Mouse (Mus musculus) common myeloid progenitor, adult 5-6 weeks (primary cell): ENCODE results near the gene Ankmy2. TPM values are rescaled to one million over a fixed set of nuclear protein-coding genes. Genes with fewer than 3 reads are reported as not detected.

Source experiments
- ATAC-seq: replicated peaks from 2 replicates; pipeline ENCODE4 v1.8.0; 2016; ENCODE audit warnings: low read depth, mild to moderate bottlenecking, moderate TSS enrichment, inconsistent platforms; ENCODE audit not compliant: poor library complexity, severe bottlenecking
- total RNA-seq: library from RNA; stranded (forward); fragments of 200-1000, 187-1606 nt; gene quantifications from 2 replicates; pipeline ENCODE4 v1.2.3, GENCODE M21; 2017

Ankmy2 gene
- 23.5 and 24.3 TPM in 2 replicates for total RNA-seq

GRCm38 (mm10) chr12:36156637-36157303 lies at the start of gene Ankmy2:
Gene Ankmy2 (plus strand): TSS chr12:36157114.
- peak; percentile 74 for ATAC-seq

DNA sequence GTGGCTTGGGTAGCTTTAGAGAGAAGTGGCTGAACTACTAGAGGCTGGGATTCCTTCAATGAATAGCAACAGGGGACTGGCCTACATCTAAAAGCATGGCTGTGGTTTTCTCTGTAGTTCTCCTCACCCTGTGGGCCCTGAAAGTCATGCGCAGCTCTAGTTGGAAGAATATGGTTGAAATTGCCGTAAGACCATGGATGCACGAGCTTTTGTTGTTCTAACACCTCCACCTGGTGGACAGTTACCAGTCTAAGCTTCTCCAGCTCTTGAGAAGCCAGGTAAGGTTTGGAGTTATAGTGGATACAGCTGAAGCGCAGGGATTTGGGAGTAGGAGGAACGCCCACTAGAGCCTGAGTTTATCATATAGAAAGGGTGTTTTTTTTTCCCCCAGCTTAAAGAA lies 48.5 kb upstream of the Ankmy2 start:
- no peak for ATAC-seq

DNA sequence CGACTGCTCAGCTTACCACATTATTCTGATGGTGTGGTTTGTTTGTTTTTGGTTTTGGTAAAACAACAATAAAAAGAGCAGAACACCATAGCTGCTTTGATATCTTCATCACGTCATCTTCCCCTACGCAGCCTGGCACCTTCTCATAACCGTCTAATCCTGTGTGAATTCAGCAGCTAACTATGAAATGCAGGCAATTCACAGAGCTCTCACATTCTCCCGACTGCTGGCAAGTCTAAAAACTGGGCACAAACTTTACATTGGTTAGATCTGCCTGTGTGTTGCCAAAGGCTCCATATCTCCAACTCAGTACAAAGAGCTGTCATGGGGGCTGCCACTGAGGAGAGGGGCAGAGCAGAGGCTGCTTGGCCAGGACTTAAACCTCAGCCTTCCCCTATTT lies 46.5 kb upstream of the Ankmy2 start:
- ATAC-seq, result no peak

GRCm38 (mm10) chr12:36111110-36111509 lies 45.8 kb upstream of the Ankmy2 start:
- ATAC-seq, result no peak

DNA sequence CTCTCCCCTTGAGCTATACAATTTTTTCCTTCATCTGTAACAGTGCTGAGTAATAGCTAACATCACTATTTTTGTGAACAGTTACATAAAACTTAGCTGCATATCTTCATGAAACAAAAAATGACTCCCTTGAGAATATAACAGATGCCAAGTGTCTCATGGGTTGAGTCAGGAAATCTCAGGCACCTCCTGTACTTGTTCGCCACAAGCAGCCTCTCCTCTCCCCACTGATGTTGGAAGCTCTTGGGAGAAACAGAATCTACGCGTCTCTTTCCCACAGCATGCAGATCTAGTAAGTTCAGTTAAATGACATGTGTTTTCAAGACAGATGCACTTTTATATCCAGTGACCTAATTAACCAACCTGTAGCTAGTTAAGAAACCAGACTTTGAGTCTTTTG lies 44.8 kb upstream of the Ankmy2 start:
- ATAC-seq, result no peak

- no peak for ATAC-seq
Observed at GRCm38 (mm10) chr12:36117161-36117560, 39.8 kb upstream of the Ankmy2 start.

DNA sequence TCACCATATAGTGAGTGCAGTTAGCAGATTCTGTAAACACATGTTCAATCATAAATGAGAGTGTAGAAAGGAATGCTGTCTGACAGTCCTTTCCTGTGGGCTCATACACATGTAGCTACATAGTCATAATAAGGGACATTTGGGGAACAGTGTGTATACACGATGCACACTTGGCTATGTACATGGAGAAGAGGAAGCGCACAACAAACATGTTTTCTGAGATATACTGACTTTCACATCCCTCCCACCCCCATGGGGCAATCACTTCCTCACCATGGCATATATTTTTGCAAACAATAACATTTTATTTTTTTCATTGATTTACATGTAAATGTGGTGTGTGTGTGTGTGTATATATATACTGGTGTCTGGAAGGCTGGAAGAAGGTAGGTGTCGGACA lies 37.7 kb upstream of the Ankmy2 start:
- peak; percentile 29; the same call in 1 of the 2 replicates for ATAC-seq

- ATAC-seq, result no peak
Observed at GRCm38 (mm10) chr12:36126049-36126448, 30.9 kb upstream of the Ankmy2 start.

DNA sequence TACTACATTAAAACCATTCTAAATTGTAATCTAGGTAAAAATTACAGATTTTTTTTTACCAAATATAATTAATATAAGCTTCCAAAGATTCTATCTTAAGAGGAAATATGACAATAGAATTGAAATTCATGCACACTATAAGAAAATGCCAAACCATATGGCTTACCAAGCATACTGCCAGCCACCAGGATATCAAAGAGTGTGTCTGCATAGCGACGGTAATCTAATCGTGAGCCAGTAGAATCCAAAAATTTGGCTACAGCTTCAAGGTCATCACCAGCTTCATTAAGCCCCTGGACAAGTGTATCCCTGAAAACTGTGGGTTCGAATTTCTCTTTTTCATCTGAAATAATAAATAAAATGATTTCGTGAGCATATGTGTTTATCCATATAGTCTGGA lies 27.1 kb upstream of the Ankmy2 start:
- no peak for ATAC-seq

DNA sequence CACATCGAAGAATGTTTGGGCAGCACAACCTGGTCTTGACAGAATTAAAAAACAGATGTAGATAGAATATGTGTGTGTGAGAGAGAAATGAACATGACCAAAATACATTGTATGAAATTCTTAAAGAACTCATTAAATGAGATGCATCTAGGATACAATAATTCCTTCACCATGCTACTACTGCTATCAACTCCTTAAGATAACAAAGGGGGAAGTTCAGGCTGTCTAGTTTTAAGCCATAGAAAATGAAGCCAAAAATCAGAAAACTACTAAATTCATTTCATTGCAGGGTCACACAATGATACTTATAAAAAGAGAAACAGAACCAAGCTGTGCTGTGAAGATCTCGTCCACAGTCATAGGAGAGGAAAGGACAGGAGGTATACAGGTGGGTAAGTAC lies 24.7 kb upstream of the Ankmy2 start:
- no peak for ATAC-seq

- ATAC-seq, result no peak
Observed at GRCm38 (mm10) chr12:36132668-36133067, 24.2 kb upstream of the Ankmy2 start.

DNA sequence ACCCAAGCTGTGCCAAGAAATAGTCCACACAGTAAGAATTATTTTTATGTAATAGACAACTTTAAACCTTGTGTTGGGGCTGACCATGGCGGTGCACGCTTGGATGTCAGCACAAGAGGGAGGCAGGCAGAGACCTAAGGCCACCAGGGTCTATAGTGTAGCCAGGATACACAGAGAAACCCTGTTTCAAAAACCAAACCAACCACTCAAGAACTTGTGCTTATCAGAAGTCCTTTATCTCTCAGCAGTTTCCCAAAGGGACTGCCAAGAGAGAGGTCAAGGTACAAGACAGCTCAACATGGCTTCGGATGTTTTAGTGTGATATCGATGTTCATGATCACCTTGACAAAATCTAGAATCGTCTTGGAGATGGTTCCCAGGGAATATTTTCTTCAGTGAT lies 23.4 kb upstream of the Ankmy2 start:
- ATAC-seq, result no peak

DNA sequence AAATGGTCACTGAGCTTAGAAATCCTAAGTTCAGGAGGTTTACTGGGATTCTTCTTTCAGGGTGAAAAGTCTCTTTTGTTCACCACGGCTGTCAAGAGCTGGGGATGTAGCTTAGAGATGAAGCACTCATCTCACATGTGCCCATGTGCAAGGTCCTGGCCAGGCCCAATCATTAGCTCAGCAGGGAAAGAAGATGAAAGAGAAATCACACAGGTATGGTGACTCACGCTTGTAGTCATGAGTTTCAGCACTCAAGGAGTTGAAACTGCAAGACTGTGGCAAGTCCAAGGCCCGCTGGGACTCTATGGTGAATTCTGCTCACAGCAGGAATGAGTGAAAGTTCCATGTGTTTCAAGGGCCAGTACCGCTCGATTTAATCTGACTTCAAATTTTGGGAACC lies 22.8 kb upstream of the Ankmy2 start:
- ATAC-seq, result no peak

GRCm38 (mm10) chr12:36135409-36135808 lies 21.5 kb upstream of the Ankmy2 start:
- no peak for ATAC-seq

DNA sequence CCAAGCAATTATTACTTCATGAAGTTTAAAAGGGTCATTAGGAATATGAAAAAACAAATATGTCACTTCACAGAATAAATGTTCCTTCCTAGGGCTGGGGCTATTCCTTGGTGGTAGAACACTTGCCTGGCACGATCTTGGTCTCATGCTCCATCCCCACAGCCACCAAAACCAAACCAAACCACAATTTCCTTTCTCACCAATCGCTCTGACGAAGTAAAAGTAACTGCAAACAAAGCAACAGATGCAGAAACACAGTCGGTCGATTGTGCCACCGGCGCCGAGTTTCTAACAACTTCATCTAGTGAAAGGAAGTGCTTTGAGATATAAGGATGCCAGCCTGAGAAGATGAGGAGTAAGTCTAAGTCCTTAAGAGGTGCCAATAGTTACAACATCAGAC lies 20.6 kb upstream of the Ankmy2 start:
- peak; percentile 66 for ATAC-seq

- no peak for ATAC-seq
Observed at GRCm38 (mm10) chr12:36137192-36137591, 19.7 kb upstream of the Ankmy2 start.

DNA sequence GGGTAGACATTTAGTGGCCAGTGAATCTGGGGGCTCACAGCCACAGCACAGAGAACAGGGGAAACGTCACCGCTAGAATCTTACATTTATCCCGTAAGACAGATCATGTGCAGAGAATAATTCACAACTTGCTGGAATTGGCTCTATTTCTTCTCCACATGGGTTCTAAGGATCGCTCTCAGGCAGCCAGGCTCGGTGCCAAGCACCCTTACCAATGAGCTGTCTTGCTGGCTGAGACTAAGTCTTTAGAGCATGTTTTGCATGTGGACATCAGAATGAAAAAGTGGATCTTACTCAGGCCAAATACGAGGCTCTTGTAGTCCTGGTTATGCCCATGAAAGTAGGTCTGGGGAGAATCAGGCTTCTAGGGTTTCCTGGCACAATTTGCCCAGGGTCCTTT lies 16.5 kb upstream of the Ankmy2 start:
- no peak for ATAC-seq

DNA sequence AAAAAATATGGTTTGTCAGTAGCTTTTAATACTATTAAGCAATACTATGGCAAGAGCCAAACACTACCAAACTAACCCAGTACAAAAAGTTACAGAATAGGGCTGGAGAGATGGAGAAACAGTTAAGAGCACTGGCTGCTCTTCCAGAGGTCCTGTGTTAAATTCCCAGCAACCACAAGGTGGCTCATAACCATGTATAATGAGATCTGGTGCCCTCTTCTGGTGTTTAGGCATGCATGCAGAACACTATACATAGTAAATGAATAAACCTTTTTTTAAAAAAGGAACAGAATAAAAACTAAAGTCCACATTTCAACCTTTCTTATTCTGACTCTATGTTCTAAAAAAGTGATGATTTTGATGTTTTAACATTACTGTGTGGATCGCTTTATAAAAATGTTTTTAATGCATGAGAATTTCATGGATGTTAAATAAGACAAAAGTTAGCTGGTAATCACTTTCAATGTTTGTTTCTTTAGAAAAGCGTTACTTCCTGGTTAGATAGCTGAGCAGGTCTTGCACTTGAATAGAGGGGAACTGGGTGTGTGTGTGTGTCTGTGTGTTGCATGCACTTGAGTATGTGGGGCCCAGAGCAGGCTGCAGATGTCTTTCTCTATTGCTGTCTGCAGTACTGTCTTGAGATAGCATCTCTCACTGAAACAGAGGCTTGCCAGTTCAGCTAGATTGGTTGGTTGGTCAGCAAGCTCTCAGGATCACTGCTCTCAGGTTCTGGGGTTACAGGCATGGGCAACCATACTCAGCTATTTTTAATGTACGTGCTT lies 10.5 kb upstream of the Ankmy2 start:
- no peak for ATAC-seq

GRCm38 (mm10) chr12:36150265-36150664 lies 6.6 kb upstream of the Ankmy2 start:
- ATAC-seq, result no peak

- ATAC-seq, result no peak
Observed at GRCm38 (mm10) chr12:36150737-36151136, 6.2 kb upstream of the Ankmy2 start.

DNA sequence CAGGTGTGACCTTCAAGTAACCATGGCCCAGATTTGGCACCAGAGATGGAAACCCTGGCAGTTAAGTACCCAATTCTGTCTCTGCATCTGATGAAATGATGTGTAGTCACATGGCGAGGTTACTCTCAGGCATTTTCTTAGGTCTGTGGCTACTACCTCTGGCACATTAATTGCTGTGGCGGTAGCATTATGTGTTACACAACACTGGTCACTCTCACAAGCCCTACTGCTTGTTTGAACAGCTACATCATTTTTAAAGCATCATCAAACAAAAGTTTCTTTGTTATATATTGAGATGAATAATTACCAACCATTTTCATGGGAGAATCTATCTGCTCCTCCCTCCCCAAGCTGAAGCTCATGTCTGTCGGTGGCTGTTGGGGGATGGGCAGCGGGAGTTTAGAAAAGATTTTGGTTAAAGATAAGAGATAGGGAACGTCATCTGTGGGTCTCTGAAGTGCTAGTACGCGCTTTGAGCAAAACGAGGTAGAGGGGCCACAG lies 1.7 kb upstream of the Ankmy2 start:
- no peak for ATAC-seq
